Mouse (Mus musculus) kidney, postnatal 10 days (tissue): Measurements from ENCODE around the gene Plce1.
"Not testable (repeated sequence)": the region's sequence is repeated elsewhere in the genome, so short reads cannot be mapped to it uniquely, and the experiment has no call there.

ENCODE experiments used
- DNase-seq: peaks from one replicate; pipeline ENCODE4 v3.0.0; 2021; ENCODE audit warnings: mixed read lengths

Plce1 gene

GRCm38 (mm10) chr19:38592566-38593224, 111.8 kb downstream of the Plce1 start:
- no peak for DNase-seq

DNA sequence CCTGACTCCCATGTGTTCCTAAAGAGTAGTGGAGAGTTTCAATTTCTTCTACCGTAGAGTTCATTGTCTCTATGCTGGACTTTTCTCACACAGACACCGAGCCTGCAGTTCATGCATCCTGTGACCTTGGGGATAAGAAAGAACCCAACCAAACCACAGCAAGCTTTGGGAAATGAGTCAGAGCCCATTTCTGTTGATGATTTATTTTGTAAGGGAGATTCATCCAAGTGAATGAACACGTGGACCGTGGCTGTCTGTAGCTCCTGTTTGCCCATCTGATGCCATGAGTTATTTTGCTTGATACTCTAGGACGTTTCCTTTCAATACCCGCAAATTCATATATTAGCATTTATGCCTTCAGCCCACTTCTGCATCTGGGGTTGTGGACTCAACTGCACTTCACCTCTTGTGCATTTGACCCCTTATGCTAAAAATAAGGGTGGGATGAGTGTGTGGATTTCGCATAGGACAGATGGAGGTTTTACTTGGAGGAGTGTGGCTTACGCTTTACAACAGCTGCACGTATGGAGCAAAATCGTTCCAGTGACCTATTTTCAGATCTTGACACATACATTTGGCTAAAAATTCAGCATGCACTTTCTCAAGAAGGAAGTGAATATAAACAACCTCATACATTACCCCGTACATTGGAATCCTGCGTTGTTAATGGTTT, 112.5 kb downstream of the Plce1 start:
- DNase-seq = no peak

DNA sequence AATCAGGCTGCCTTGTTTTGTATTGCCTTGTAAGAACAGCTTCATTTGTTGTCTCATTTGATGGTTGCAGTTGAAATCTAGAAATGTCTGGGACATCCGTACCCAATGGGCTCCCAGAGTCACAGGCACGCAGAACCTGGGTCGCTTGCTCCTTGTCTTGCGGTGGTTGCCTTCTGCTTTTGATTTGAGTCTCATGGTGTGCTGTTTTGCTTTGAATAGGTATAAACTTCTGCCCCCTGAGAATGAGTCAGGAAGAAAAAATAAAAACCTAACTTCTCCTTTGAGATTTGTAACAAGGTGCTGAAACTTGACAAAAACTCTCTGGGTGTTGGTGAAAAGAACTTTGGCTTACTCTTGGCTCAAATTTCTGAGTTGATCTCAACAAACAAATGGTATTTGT, 115.2 kb downstream of the Plce1 start:
- DNase-seq = no peak

- no peak for DNase-seq
Observed at GRCm38 (mm10) chr19:38597392-38597791, 116.5 kb downstream of the Plce1 start.

- DNase-seq = no peak
Observed at GRCm38 (mm10) chr19:38599001-38599400, 118.1 kb downstream of the Plce1 start.

DNA sequence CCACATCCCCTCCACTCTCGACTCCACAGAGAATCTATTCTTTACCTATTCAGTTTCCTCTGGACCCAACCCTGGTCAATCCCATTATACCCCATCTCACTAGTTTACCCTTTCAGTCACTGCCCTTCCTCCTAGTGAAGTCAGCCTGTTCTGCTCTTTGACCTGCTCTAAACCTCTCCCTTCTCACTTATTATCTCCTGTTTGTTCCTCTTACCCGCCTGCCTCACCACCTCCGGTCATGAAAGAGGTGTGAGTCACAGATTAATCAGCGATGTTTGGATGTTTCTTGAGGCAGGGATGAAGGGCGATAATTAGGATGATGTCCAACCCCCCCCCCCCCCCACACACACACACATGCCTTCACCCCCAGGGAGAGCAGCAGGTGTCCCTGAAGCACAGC, 120.2 kb downstream of the Plce1 start:
- no peak for DNase-seq

GRCm38 (mm10) chr19:38602811-38603210, 121.9 kb downstream of the Plce1 start:
- DNase-seq = peak; percentile 35

- no peak for DNase-seq
Observed at GRCm38 (mm10) chr19:38607236-38607635, 126.3 kb downstream of the Plce1 start.

- no peak for DNase-seq
Observed at GRCm38 (mm10) chr19:38608951-38609654, 128.2 kb downstream of the Plce1 start.

DNA sequence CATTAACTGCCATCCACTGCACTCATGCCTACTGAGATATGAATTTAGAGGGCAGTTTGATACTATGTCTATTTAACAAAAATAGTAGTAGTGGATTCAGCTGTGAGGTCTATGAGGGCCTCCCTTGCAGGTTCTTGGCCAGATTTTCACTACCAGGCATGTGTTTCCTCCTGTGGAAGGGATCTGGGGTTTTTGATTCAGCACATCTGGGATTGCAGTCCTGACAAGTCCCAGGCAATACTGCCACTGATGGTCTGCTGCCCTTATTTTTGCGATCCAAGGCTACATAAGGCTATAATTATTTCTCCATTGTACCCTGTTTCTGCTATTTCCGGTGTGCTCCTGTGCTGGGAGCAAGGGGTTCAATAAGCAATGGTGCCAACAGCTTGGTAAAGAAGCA, 129.4 kb downstream of the Plce1 start:
- DNase-seq = no peak

DNA sequence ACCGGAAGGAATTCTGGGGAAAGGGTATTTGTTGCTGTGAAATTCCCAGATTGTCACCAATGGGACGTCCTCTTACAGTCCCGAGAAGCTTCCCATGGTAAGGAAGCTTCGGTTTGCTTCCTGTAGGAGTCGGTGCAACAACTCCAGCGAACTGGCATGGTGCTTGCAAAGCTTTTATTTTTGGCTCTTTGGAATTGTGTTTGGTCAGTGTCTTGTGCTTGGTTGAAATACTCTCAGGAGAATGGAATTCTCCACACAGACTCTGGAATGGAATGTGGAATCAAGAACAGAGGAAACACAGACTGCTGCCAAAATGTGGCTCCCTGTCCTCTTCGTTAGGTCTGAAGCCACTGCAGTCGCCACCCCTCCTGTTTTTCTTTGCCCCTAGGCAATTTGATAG, 129.9 kb downstream of the Plce1 start:
- DNase-seq = no peak

DNA sequence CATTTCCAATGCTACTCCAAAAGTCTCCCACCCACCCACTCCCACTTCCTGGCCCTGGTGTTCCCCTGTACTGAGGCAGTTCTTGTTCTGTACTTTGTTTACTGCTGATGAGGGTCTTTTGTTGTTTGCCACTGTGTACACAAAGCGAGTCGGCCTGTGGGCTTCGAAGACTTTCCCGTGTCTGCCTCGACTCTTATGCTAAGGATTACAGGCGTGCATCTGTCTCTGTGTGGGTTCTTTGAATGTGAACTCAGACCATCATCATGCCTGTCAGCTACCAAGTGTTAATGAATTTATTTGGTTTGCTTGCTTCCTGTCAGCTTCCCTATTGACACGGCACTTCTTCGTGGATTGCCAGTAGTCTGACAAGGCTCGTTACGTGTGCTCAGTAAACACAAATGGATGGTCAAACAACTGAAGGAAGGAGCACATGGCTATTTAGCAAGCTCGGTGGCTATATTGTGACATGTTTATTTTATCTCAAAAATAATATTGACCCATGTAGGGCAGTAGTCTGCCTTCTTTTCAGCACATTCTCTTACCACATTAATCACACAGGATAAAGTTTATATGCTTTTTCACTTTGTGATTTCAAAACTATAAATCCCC, 133.3 kb downstream of the Plce1 start:
- no peak for DNase-seq

- peak; percentile 30 for DNase-seq
Observed at GRCm38 (mm10) chr19:38615356-38615755, 134.4 kb downstream of the Plce1 start.

GRCm38 (mm10) chr19:38620134-38620533, 139.2 kb downstream of the Plce1 start:
- no peak for DNase-seq

DNA sequence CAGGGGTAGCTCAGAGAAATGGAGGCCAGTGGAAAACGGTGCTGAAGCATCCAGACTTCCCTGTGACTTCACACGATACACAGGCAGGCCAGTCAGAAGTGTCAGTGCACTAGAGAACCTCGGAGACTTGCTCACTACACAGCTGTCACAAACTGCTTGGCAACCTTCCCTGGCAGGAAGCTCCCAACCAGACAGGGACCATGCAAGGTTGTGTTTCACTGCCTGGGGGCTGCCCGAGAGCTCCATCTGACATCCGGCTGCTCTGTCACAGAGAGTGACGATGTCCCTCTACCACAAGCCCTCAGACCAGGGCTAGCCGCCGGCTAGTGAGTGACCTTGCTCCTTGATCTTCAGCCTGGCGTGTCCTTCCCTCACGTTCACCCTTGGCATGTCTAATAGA, 140.6 kb downstream of the Plce1 start:
- no peak for DNase-seq

DNA sequence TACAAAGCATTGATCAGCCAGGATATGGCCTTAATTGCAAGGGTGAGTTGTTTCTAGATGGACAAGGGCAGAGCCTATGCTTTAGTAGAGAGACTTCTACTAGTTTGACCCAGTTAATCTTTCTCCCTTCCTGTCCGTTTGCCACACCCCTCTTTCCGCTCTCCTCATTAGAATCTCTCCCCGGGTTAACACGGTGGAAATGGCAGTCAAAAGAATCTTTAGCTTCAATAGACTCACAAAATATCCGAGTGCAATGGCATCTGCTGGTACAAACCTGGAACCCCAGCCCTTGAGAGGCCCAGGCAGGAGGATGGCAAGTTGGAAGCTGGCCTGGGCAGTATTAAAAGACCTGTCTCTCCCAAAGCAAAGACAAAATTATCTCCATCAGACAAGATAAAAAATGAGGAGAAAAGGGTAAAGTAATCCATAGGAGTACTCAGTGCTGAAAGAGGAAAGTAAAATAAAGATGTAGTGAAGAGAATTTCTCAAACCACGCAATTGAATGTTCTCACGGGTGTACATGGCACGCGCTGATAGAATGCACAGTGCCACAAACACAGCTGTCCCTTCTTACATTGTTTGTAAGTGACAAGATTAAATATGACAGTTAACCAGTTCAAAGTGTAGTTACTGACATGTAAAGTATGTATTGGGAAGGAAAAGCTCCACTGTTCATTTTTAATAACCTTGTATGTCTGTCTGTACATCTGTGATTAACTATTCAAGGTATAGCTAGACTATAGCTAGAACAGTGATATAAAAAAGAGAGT, 145.5 kb downstream of the Plce1 start:
- DNase-seq = no peak

- DNase-seq = no peak
Observed at GRCm38 (mm10) chr19:38627075-38627768, 146.3 kb downstream of the Plce1 start.

DNA sequence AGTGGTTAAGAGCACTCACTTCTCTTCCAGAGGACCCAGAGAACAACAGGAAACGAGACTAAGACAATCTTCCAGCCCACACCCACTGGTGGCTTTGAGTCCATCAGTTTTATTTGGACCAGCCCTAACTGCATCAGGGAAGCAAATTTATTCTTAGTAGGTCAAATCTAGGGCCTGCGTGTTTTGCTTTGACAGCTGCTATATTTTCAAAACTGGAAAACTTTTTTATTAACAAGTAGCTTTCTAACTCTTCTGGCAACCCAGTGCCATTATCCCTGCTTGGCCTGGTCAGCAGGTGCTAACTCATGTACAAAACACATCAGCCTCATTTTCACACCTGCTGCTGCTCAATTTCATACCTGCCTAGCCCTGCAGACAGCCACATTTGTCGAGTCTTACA, 151.3 kb downstream of the Plce1 start:
- no peak for DNase-seq

GRCm38 (mm10) chr19:38633306-38633705, 152.4 kb downstream of the Plce1 start:
- DNase-seq = no peak

- DNase-seq = no peak
Observed at GRCm38 (mm10) chr19:38639050-38639449, 158.1 kb downstream of the Plce1 start.

GRCm38 (mm10) chr19:38639805-38640204, 158.9 kb downstream of the Plce1 start:
- peak; percentile 27 for DNase-seq

DNA sequence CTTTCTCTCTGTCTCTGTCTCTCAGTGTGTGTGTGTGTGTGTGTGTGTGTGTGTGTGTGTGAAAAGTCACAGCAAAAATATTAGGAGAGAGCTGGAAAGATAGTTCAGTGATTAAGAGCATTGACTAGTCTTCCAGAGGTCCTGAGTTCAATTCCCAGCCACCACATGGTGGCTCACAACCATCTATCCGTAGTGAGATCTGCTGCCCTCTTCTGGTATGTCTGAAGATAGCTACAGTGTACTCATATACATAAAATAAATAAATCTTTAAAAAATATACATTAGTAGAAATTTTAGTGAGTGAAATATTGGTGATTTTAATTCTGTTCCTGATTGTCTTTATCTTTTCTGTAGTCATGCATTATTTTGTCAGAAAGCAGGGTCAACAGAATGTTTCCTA, 161.6 kb downstream of the Plce1 start:
- DNase-seq = not testable (repeated sequence)
